Mouse (Mus musculus): ENCODE results near the gene Bod1l. TPM values are rescaled to one million over a fixed set of nuclear protein-coding genes. Genes with fewer than 3 reads are reported as not detected.

Gene Bod1l
- 10 to 100 TPM; 38.5 to 38.9 TPM for total RNA-seq (2021)
- long read RNA-seq, full-length matches to known transcripts, result 1 of 15 reads
- long read RNA-seq, partial matches to known transcripts, result 7 of 15 reads
- long read RNA-seq, other reads (novel, unspliced or antisense), result 7 of 15 reads

GRCm38 (mm10) chr5:41844147-41844529 lies at the start of gene Bod1l:
Gene Bod1l, minus strand, starts transcription at chr5:41844315.
- DNase-seq (ENCODE audit: low spot score in 2 of 2), result peak; percentile 99

- DNase-seq (ENCODE audit: low spot score in 2 of 2), result no peak
These were observed 49.2 kb upstream of the Bod1l start for GRCm38 (mm10) chr5:41893351-41893750.

- DNase-seq (ENCODE audit: low spot score in 2 of 2), result no peak
These were observed 46.8 kb upstream of the Bod1l start for GRCm38 (mm10) chr5:41890871-41891270.

- no peak for DNase-seq (ENCODE audit: low spot score in 2 of 2)
These were observed 45.2 kb upstream of the Bod1l start for GRCm38 (mm10) chr5:41889245-41889849.

- DNase-seq (ENCODE audit: low spot score in 2 of 2), result peak; percentile 35 to 69
These were observed 44.7 kb upstream of the Bod1l start for GRCm38 (mm10) chr5:41888834-41889233.

- peak; percentile 28 to 80 for DNase-seq (ENCODE audit: low spot score in 2 of 2)
These were observed 43.6 kb upstream of the Bod1l start for GRCm38 (mm10) chr5:41887738-41888137.

- DNase-seq (ENCODE audit: low spot score in 2 of 2), result peak in 1 of 2 experiments; percentile 81
These were observed 40.4 kb upstream of the Bod1l start for GRCm38 (mm10) chr5:41884563-41884962.

- peak; percentile 32 to 81 for DNase-seq (ENCODE audit: low spot score in 2 of 2)
These were observed 27.0 kb upstream of the Bod1l start for GRCm38 (mm10) chr5:41871164-41871563.

- no peak for DNase-seq (ENCODE audit: low spot score in 2 of 2)
These were observed 11.7 kb upstream of the Bod1l start for GRCm38 (mm10) chr5:41855781-41856180.

GRCm38 (mm10) chr5:41845558-41845937 lies 1.4 kb upstream of the Bod1l start:
- DNase-seq (ENCODE audit: low spot score in 2 of 2), result no peak

GRCm38 (mm10) chr5:41844820-41845557 lies 874 bp upstream of the Bod1l start:
- peak in 1 of 2 experiments; percentile 11 for DNase-seq (ENCODE audit: low spot score in 2 of 2)

GRCm38 (mm10) chr5:41843419-41844146 lies 532 bp downstream of the Bod1l start:
- no peak for DNase-seq (ENCODE audit: low spot score in 2 of 2)

GRCm38 (mm10) chr5:41842681-41843080 lies 1.4 kb downstream of the Bod1l start:
- no peak for DNase-seq (ENCODE audit: low spot score in 2 of 2)

- no peak for DNase-seq (ENCODE audit: low spot score in 2 of 2)
These were observed 2.4 kb downstream of the Bod1l start for GRCm38 (mm10) chr5:41841735-41842134.

- DNase-seq (ENCODE audit: low spot score in 2 of 2), result no peak
These were observed 14.0 kb downstream of the Bod1l start for GRCm38 (mm10) chr5:41830100-41830499.

- no peak for DNase-seq (ENCODE audit: low spot score in 2 of 2)
These were observed 23.0 kb downstream of the Bod1l start for GRCm38 (mm10) chr5:41821158-41821557.

- no peak for DNase-seq (ENCODE audit: low spot score in 2 of 2)
These were observed 23.6 kb downstream of the Bod1l start for GRCm38 (mm10) chr5:41820530-41820929.

GRCm38 (mm10) chr5:41812516-41812915 lies 31.6 kb downstream of the Bod1l start:
- DNase-seq (ENCODE audit: low spot score in 2 of 2), result no peak

GRCm38 (mm10) chr5:41811279-41811678 lies 32.8 kb downstream of the Bod1l start:
- no peak for DNase-seq (ENCODE audit: low spot score in 2 of 2)

GRCm38 (mm10) chr5:41807383-41807782 lies 36.7 kb downstream of the Bod1l start:
- DNase-seq (ENCODE audit: low spot score in 2 of 2), result no peak

GRCm38 (mm10) chr5:41806176-41806575 lies 37.9 kb downstream of the Bod1l start:
- DNase-seq (ENCODE audit: low spot score in 2 of 2), result no peak

- DNase-seq (ENCODE audit: low spot score in 2 of 2), result no peak
These were observed 39.0 kb downstream of the Bod1l start for GRCm38 (mm10) chr5:41805085-41805484.

All from layer of hippocampus, adult 18-20 months (tissue).